Mouse (Mus musculus) lung, postnatal 0 days (tissue): ENCODE data around the gene Vps37d. TPM values are rescaled to one million over a fixed set of nuclear protein-coding genes. Genes with fewer than 3 reads are reported as not detected.

Experiments
- ATAC-seq: fragments of 200-750 bp; cut with Nextera tagmentation; 2 replicates; pipeline ENCODE4 v1.8.0; 2017; ENCODE audit warnings: moderate library complexity
- DNase-seq: peaks from one replicate; pipeline ENCODE4 v3.0.0-alpha.2; 2016; ENCODE audit warnings: low spot score
- H3K27ac ChIP-seq: fragments of 300-500 bp; sonication (generic); 2 replicates; pipeline ENCODE4 v1.5.1; 2014; ENCODE audit warnings: antibody characterized with exemption, mild to moderate bottlenecking, low read length, mixed read lengths
- H3K27me3 ChIP-seq: fragments of 300-500 bp; sonication (generic); replicated peaks from 2 replicates; pipeline ENCODE4 v1.6.1; 2014; ENCODE audit warnings: low read length, mixed read lengths; ENCODE audit not compliant: insufficient read depth
- H3K36me3 ChIP-seq: fragments of 300-500 bp; sonication (generic); 2 replicates; pipeline ENCODE4 v1.6.1; 2014; ENCODE audit warnings: low read length, mixed read lengths; ENCODE audit not compliant: insufficient read depth
- H3K4me1 ChIP-seq: fragments of 300-500 bp; sonication (generic); 2 replicates; pipeline ENCODE4 v1.6.1; 2014; ENCODE audit warnings: antibody characterized with exemption, low read depth, low read length, mixed read lengths; ENCODE audit not compliant: insufficient read depth
- H3K4me2 ChIP-seq: fragments of 300-500 bp; sonication (generic); replicated peaks from 2 replicates; pipeline ENCODE4 v1.6.1; 2014; ENCODE audit warnings: low read depth, mild to moderate bottlenecking, low read length, moderate library complexity, mixed read lengths
- H3K4me3 ChIP-seq: fragments of 300-500 bp; sonication (generic); 2 replicates; pipeline ENCODE4 v1.5.1; 2014; ENCODE audit warnings: low read depth, low read length
- H3K9ac ChIP-seq: fragments of 300-500 bp; sonication (generic); replicated peaks from 2 replicates; pipeline ENCODE4 v1.6.1; 2014; ENCODE audit warnings: low read depth, mild to moderate bottlenecking
- H3K9me3 ChIP-seq: fragments of 300-500 bp; sonication (generic); 2 replicates; pipeline ENCODE4 v1.6.1; 2016; ENCODE audit warnings: low read length, mixed read lengths
- CTCF ChIP-seq: IDR thresholded peaks from 2 replicates; pipeline ENCODE4 v1.5.1; 2016; ENCODE audit warnings: antibody characterized with exemption, mild to moderate bottlenecking
- EP300 ChIP-seq: IDR thresholded peaks from 2 replicates; pipeline ENCODE4 v1.6.1; 2016; ENCODE audit warnings: antibody characterized with exemption, mild to moderate bottlenecking, control low read depth
- WGBS: fragments of 180-500 bp; shearing (Covaris S2); extraction: QIAGEN DNeasy Blood & Tissue Kit; methylation state at CpG from one replicate; pipeline ENCODE4 v1.1.7; 2014; 5-methylcytosine and 5-hydroxymethylcytosine counted together
- polyA plus RNA-seq: library from polyadenylated mRNA; unstranded; fragments of >200 nt; fragmentation: Nextera tagmentation; extraction: Ambion mirVana; gene quantifications from 2 replicates; pipeline ENCODE4 v1.2.1, GENCODE M21; 2015

Gene Vps37d
- polyA plus RNA-seq, 1 experiment from 2014 or later, result 4.4 TPM

GRCm38 (mm10) chr5:135025899-135026298 lies 52.2 kb downstream of the Vps37d start:
- Histone ChIP-seq H3K4me3 (no peak overlapping the region), H3K27ac (no peak overlapping the region), H3K4me2 (no peak overlapping the region), H3K9ac (no peak overlapping the region), H3K9me3 (no peaks in the 10 kb centered on the region), H3K36me3 (no peaks in the 10 kb centered on the region), H3K27me3 (no peaks in the 10 kb centered on the region), H3K4me1 (peaks cover 18% of the 10 kb centered on the region; the same call in 1 of the 2 replicates)
- ATAC-seq (no peak), DNase-seq (peak; percentile 31)
- TF ChIP-seq CTCF, result peak; percentile 26; the same call in 1 of the 2 replicates
- TF ChIP-seq EP300, result no peak
- WGBS, result 5% methylated on average over 6 of the region's 7 CpGs

- Histone ChIP-seq H3K27ac (no peak overlapping the region), H3K36me3 (no peaks in the 10 kb centered on the region), H3K9me3 (no peaks in the 10 kb centered on the region), H3K4me2 (peak overlapping the region; percentile 78; the same call in 1 of the 2 replicates), H3K27me3 (no peaks in the 10 kb centered on the region), H3K9ac (no peak overlapping the region), H3K4me3 (no peak overlapping the region), H3K4me1 (peaks cover 18% of the 10 kb centered on the region; the same call in 1 of the 2 replicates)
- ATAC-seq (no peak), DNase-seq (no peak)
- WGBS, result 18% methylated on average over 11 of the region's 11 CpGs
- TF ChIP-seq CTCF (no peak), EP300 (no peak)
These were observed 53.3 kb downstream of the Vps37d start for GRCm38 (mm10) chr5:135024665-135025224.

- ATAC-seq, result peak; percentile 86
- H3K4me1 ChIP-seq, result peaks cover 13% of the 10 kb centered on the region; the same call in 1 of the 2 replicates
These were observed 54.5 kb downstream of the Vps37d start, which contains the start of gene Stx1a for GRCm38 (mm10) chr5:135023344-135024173. Gene Stx1a (plus strand): TSS chr5:135023482.

More at GRCm38 (mm10) chr5:135023344-135024173, 54.5 kb downstream of the Vps37d start, which contains the start of gene Stx1a:
- H3K27ac ChIP-seq, result peak within 1 kb of the TSS; percentile 54
- H3K27me3 ChIP-seq, result no peaks in the 10 kb centered on the region
- H3K4me2 ChIP-seq, result peak within 1 kb of the TSS; percentile 78
- TF ChIP-seq CTCF (peak; percentile 15; the same call in 1 of the 2 replicates), EP300 (no peak)
- H3K36me3 ChIP-seq, result no peaks in the 10 kb centered on the region
- peak; percentile 95 for DNase-seq
- under 1% methylated on average over 57 of the region's 61 CpGs for WGBS
- H3K9me3 ChIP-seq, result no peaks in the 10 kb centered on the region
- H3K9ac ChIP-seq, result peak within 1 kb of the TSS; percentile 44
- peak within 1 kb of the TSS; percentile 60 for H3K4me3 ChIP-seq

Other genes starting within 250 kb of the Vps37d start
- gene Tmem270, start 171.5 kb downstream of the Vps37d start, polyA plus RNA-seq, result not detected in 2 replicates
- 1.2 and 1.6 TPM in 2 replicates for gene Cldn13, start 162.7 kb downstream of the Vps37d start, polyA plus RNA-seq
- gene Mettl27, start 145.9 kb downstream of the Vps37d start, polyA plus RNA-seq, result 33.7 and 35.5 TPM in 2 replicates
- 28.2 and 29.2 TPM in 2 replicates for gene Cldn4, start 131.3 kb downstream of the Vps37d start, polyA plus RNA-seq
- gene Cldn3, start 92.1 kb downstream of the Vps37d start, polyA plus RNA-seq, result 547 and 583 TPM in 2 replicates
- gene Abhd11, start 69.1 kb downstream of the Vps37d start, polyA plus RNA-seq, result 72.9 and 80.9 TPM in 2 replicates
- 5.5 and 5.8 TPM in 2 replicates for gene Stx1a, start 54.8 kb downstream of the Vps37d start, polyA plus RNA-seq
- 28.0 and 28.8 TPM in 2 replicates for gene Dnajc30, start 14.1 kb downstream of the Vps37d start, polyA plus RNA-seq
- gene Bud23, start 13.3 kb downstream of the Vps37d start, polyA plus RNA-seq, result 52.2 and 53.1 TPM in 2 replicates
- 0.70 and 0.96 TPM in 2 replicates for gene Mlxipl, start 11.6 kb upstream of the Vps37d start, polyA plus RNA-seq
- 8.7 and 9.5 TPM in 2 replicates for gene Tbl2, start 71.4 kb upstream of the Vps37d start, polyA plus RNA-seq
- gene Bcl7b, start 90.0 kb upstream of the Vps37d start, polyA plus RNA-seq, result 63.1 and 65.7 TPM in 2 replicates
- gene Baz1b, start 109.0 kb upstream of the Vps37d start, polyA plus RNA-seq, result 14.6 and 19.2 TPM in 2 replicates
- gene Fzd9, start 173.0 kb upstream of the Vps37d start, polyA plus RNA-seq, result 0.19 and 0.33 TPM in 2 replicates